Mouse (Mus musculus) liver, postnatal 0 days (tissue): Measurements from ENCODE around the gene Akt1s1. TPM values are rescaled to one million over a fixed set of nuclear protein-coding genes. Genes with fewer than 3 reads are reported as not detected.
"Not testable (repeated sequence)": the region's sequence is repeated elsewhere in the genome, so short reads cannot be mapped to it uniquely, and the experiment has no call there.

Source experiments
- ATAC-seq: fragments of 200-750 bp; cut with Nextera tagmentation; 2 replicates; pipeline ENCODE4 v1.8.0; 2017; ENCODE audit warnings: mild to moderate bottlenecking, moderate library complexity
- DNase-seq: peaks from one replicate; pipeline ENCODE4 v3.0.0-alpha.2; 2016
- H3K27ac ChIP-seq: fragments of 300-500 bp; sonication (generic); 2 replicates; pipeline ENCODE4 v1.5.1; 2014; ENCODE audit warnings: antibody characterized with exemption, moderate library complexity, mild to moderate bottlenecking, low read depth
- H3K27me3 ChIP-seq: fragments of 300-500 bp; sonication (generic); 2 replicates; pipeline ENCODE4 v1.6.1; 2014; ENCODE audit warnings: low read length, control low read depth, mixed read lengths; ENCODE audit not compliant: insufficient read depth
- H3K36me3 ChIP-seq: fragments of 300-500 bp; sonication (generic); replicated peaks from 2 replicates; pipeline ENCODE4 v1.6.1; 2014; ENCODE audit warnings: mild to moderate bottlenecking, control low read depth, low read length, moderate library complexity, mixed read lengths; ENCODE audit not compliant: insufficient read depth
- H3K4me1 ChIP-seq: fragments of 300-500 bp; sonication (generic); 2 replicates; pipeline ENCODE4 v1.6.1; 2014; ENCODE audit warnings: antibody characterized with exemption, mild to moderate bottlenecking, control low read depth; ENCODE audit not compliant: insufficient read depth
- H3K4me2 ChIP-seq: fragments of 300-500 bp; sonication (generic); 2 replicates; pipeline ENCODE4 v1.6.1; 2014; ENCODE audit warnings: low read depth, mild to moderate bottlenecking, low read length, moderate library complexity, mixed read lengths
- H3K4me3 ChIP-seq: fragments of 300-500 bp; sonication (generic); 2 replicates; pipeline ENCODE4 v1.5.1; 2014; ENCODE audit warnings: low read depth, low read length
- H3K9ac ChIP-seq: fragments of 300-500 bp; sonication (generic); replicated peaks from 2 replicates; pipeline ENCODE4 v1.6.1; 2014; ENCODE audit warnings: mild to moderate bottlenecking, moderate library complexity
- H3K9me3 ChIP-seq: fragments of 300-500 bp; sonication (generic); 2 replicates; pipeline ENCODE4 v1.6.1; 2016; ENCODE audit warnings: mild to moderate bottlenecking, control low read depth, low read length, mixed read lengths
- CTCF ChIP-seq: sonication (generic); IDR thresholded peaks from 2 replicates; pipeline ENCODE4 v1.5.1; 2016; ENCODE audit warnings: antibody characterized with exemption, low read depth
- EP300 ChIP-seq: IDR thresholded peaks from 2 replicates; pipeline ENCODE4 v1.6.1; 2016; ENCODE audit warnings: antibody characterized with exemption, low read depth, mild to moderate bottlenecking
- WGBS: fragments of 180-500 bp; shearing (Covaris S2); extraction: QIAGEN DNeasy Blood & Tissue Kit; methylation state at CpG from one replicate; pipeline ENCODE4 v1.1.7; 2014; ENCODE audit not compliant: insufficient replicate concordance; 5-methylcytosine and 5-hydroxymethylcytosine counted together
- polyA plus RNA-seq: library from polyadenylated mRNA; unstranded; fragments of >200 nt; fragmentation: Nextera tagmentation; extraction: Ambion mirVana; gene quantifications from 2 replicates; pipeline ENCODE4 v1.2.1, GENCODE M21; 2015

Akt1s1 gene
- polyA plus RNA-seq, 1 experiment from 2014 or later: 38.6 TPM

GRCm38 (mm10) chr7:44868465-44868864 is 19.7 kb downstream of the Akt1s1 start:
- Histone ChIP-seq H3K4me3 (peak overlapping the region; percentile 81), H3K27me3 (no peaks in the 10 kb centered on the region), H3K27ac (peak overlapping the region; percentile 96), H3K36me3 (peaks cover 8% of the 10 kb centered on the region), H3K4me1 (peaks cover 56% of the 10 kb centered on the region), H3K9me3 (no peaks in the 10 kb centered on the region), H3K4me2 (peak overlapping the region; percentile 99), H3K9ac (peak overlapping the region; percentile 94)
- 12% methylated on average over 16 of the region's 16 CpGs for WGBS
- no peak for TF ChIP-seq CTCF
- TF ChIP-seq EP300: no peak
- ATAC-seq (no peak), DNase-seq (no peak)

- Histone ChIP-seq H3K4me1 (peaks cover 56% of the 10 kb centered on the region), H3K9ac (peak overlapping the region; percentile 94), H3K9me3 (no peaks in the 10 kb centered on the region), H3K27ac (peak overlapping the region; percentile 96), H3K36me3 (peaks cover 2% of the 10 kb centered on the region; the same call in 1 of the 2 replicates), H3K4me3 (peak overlapping the region; percentile 81), H3K4me2 (peak overlapping the region; percentile 99), H3K27me3 (no peaks in the 10 kb centered on the region)
- ATAC-seq: peak; percentile 12
- peak; percentile 73 for DNase-seq
- TF ChIP-seq CTCF (no peak), EP300 (no peak)
- WGBS: under 1% methylated on average over 77 of the region's 108 CpGs
These were observed 20.3 kb downstream of the Akt1s1 start for GRCm38 (mm10) chr7:44868919-44869696.

GRCm38 (mm10) chr7:44869697-44870528 is 21.1 kb downstream of the Akt1s1 start, which contains the start of gene Ptov1:
Ptov1 (minus strand) TSS chr7:44869788.
- no peaks in the 10 kb centered on the region for H3K36me3 ChIP-seq
- WGBS: 6% methylated on average over 29 of the region's 29 CpGs
- no peaks in the 10 kb centered on the region for H3K9me3 ChIP-seq
- H3K27me3 ChIP-seq: no peaks in the 10 kb centered on the region
- TF ChIP-seq EP300: peak; percentile 65; the same call in 1 of the 2 replicates
- TF ChIP-seq CTCF: peak; percentile 2; the same call in 1 of the 2 replicates
- H3K4me1 ChIP-seq: peaks cover 54% of the 10 kb centered on the region
- peak within 1 kb of the TSS; percentile 94 for H3K9ac ChIP-seq
- peak within 1 kb of the TSS; percentile 96 for H3K27ac ChIP-seq
- ATAC-seq (peak; percentile 92), DNase-seq (peak; percentile 87)
- H3K4me2 ChIP-seq: peak within 1 kb of the TSS; percentile 99
- H3K4me3 ChIP-seq: peak within 1 kb of the TSS; percentile 81

GRCm38 (mm10) chr7:44870614-44871013 is 21.8 kb downstream of the Akt1s1 start:
- no peak for ATAC-seq

GRCm38 (mm10) chr7:44871181-44871580 is 22.4 kb downstream of the Akt1s1 start:
- Histone ChIP-seq H3K27ac (no peak overlapping the region), H3K4me3 (no peak overlapping the region), H3K27me3 (no peaks in the 10 kb centered on the region), H3K4me1 (peaks cover 41% of the 10 kb centered on the region), H3K36me3 (no peaks in the 10 kb centered on the region), H3K4me2 (no peak overlapping the region), H3K9ac (no peak overlapping the region), H3K9me3 (no peaks in the 10 kb centered on the region)
- ATAC-seq (no peak), DNase-seq (no peak)
- WGBS: 77% methylated on average over 1 of the region's 1 CpGs
- no peak for TF ChIP-seq EP300
- no peak for TF ChIP-seq CTCF

More at GRCm38 (mm10) chr7:44870614-44871013, 21.8 kb downstream of the Akt1s1 start:
- H3K4me2 ChIP-seq: peak overlapping the region; percentile 99; the same call in 1 of the 2 replicates
- H3K4me1 ChIP-seq: peaks cover 47% of the 10 kb centered on the region
- H3K9ac ChIP-seq: peak overlapping the region; percentile 94; the same call in 1 of the 2 replicates
- H3K9me3 ChIP-seq: no peaks in the 10 kb centered on the region
- peak overlapping the region; percentile 96; the same call in 1 of the 2 replicates for H3K27ac ChIP-seq
- 80% methylated on average over 6 of the region's 6 CpGs for WGBS
- no peaks in the 10 kb centered on the region for H3K36me3 ChIP-seq
- TF ChIP-seq CTCF (no peak), EP300 (no peak)
- no peaks in the 10 kb centered on the region for H3K27me3 ChIP-seq
- DNase-seq: no peak
- H3K4me3 ChIP-seq: peak overlapping the region; percentile 81; the same call in 1 of the 2 replicates

- H3K36me3 ChIP-seq, DNase-seq, H3K27me3 ChIP-seq, H3K4me3 ChIP-seq, H3K27ac ChIP-seq, H3K9ac ChIP-seq, ATAC-seq, H3K9me3 ChIP-seq, H3K4me2 ChIP-seq: not testable (repeated sequence)
- TF ChIP-seq CTCF: 0 out of 2 replicates have a peak, but pooled peaks have one; percentile 1
- 88% methylated on average over 2 of the region's 2 CpGs for WGBS
- H3K4me1 ChIP-seq: peaks cover 35% of the 10 kb centered on the region
These were observed 23.0 kb downstream of the Akt1s1 start for GRCm38 (mm10) chr7:44871774-44872173.
